ENCODE assay signal across 8 mouse cellular contexts in genomic region chr10:127694636-127695035, GRCm38 (mm10). TPM values are rescaled to one million over a fixed set of nuclear protein-coding genes. Genes with fewer than 3 reads are reported as not detected.
A peak's percentile ranks its signal among the peaks of the same experiment; 100 is the strongest.
DNase-seq lines count a peak whose midpoint lies in the region; ATAC-seq and TF ChIP-seq lines count a peak whose summit lies in the region.

No protein-coding gene starts in this region.

- no peak overlapping the region for H3K27ac ChIP-seq in kidney, postnatal 0 days
- no peak overlapping the region for H3K27ac ChIP-seq in kidney, embryonic 16.5 days (ENCODE audit: low read length)
- no peak overlapping the region for H3K27ac ChIP-seq in bone marrow, adult 2 months (ENCODE audit: control insufficient read depth, insufficient read depth, low read depth, low read length, poor library complexity)

- H3K4me1 ChIP-seq in kidney, postnatal 0 days (replicated peaks; ENCODE audit: insufficient read depth, low read length), result no peaks in the 10 kb centered on the region
- no peaks in the 10 kb centered on the region for H3K4me1 ChIP-seq in kidney, embryonic 16.5 days (ENCODE audit: insufficient read depth, low read length)
- H3K4me1 ChIP-seq in bone marrow, adult 2 months (ENCODE audit: control insufficient read depth, insufficient read depth, low read length), result no peaks in the 10 kb centered on the region

- no peak overlapping the region for H3K4me2 ChIP-seq in kidney, postnatal 0 days (ENCODE audit: low read length)
- no peak overlapping the region for H3K4me2 ChIP-seq in kidney, embryonic 16.5 days (replicated peaks; ENCODE audit: low read depth, low read length)

- H3K27me3 ChIP-seq in kidney, postnatal 0 days (ENCODE audit: insufficient read depth, low read length), result no peaks in the 10 kb centered on the region
- no peaks in the 10 kb centered on the region for H3K27me3 ChIP-seq in kidney, embryonic 16.5 days (ENCODE audit: insufficient read depth, low read length)

- no peak overlapping the region for H3K9ac ChIP-seq in kidney, postnatal 0 days (ENCODE audit: low read depth, low read length)
- H3K9ac ChIP-seq in kidney, embryonic 16.5 days (replicated peaks; ENCODE audit: low read length), result no peak overlapping the region

- ATAC-seq in kidney, postnatal 0 days (replicated peaks; ENCODE audit: low FRiP score, low read depth), result no peak
- no peak for ATAC-seq in kidney, embryonic 16.5 days (ENCODE audit: low FRiP score, low TSS enrichment)
- ATAC-seq in CD4-positive, CD25-positive, alpha-beta regulatory T cell, adult 4 months, result peak; percentile 29

- peak; percentile 82 for DNase-seq in kidney, postnatal 0 days (ENCODE audit: low spot score)
- peak; percentile 23 to 25 for DNase-seq in kidney, postnatal 36 days
- no peak for DNase-seq in layer of hippocampus, adult 8-10 months (ENCODE audit: low spot score in 2 of 2)
- no peak for DNase-seq in testis, postnatal 14 days (ENCODE audit: low spot score)
- DNase-seq in layer of hippocampus, postnatal 25 days (ENCODE audit: extremely low spot score in 1 of 2, low spot score in 1 of 2), result no peak

- no peak for TF ChIP-seq POLR2A in bone marrow, adult 2 months (IDR thresholded peaks at IDR 0.05; ENCODE audit: borderline replicate concordance, control insufficient read depth, low read depth, low read length)

- H3K36me3 ChIP-seq in kidney, postnatal 0 days (ENCODE audit: insufficient read depth, low read length), result peaks cover 27% of the 10 kb centered on the region
- H3K36me3 ChIP-seq in kidney, embryonic 16.5 days (ENCODE audit: insufficient read depth, low read length), result peaks cover 31% of the 10 kb centered on the region

- peak; percentile 86 for TF ChIP-seq CTCF in kidney, postnatal 0 days (IDR thresholded peaks at IDR 0.05; ENCODE audit: low read depth)
- TF ChIP-seq CTCF in bone marrow, adult 2 months (IDR thresholded peaks at IDR 0.05; ENCODE audit: control insufficient read depth, insufficient read depth, low read length), result peak; percentile 29; the same call in 1 of the 2 replicates

- H3K4me3 ChIP-seq in kidney, postnatal 0 days (replicated peaks; ENCODE audit: low read depth, low read length), result no peak overlapping the region
- no peak overlapping the region for H3K4me3 ChIP-seq in kidney, embryonic 16.5 days (ENCODE audit: low read length)
- H3K4me3 ChIP-seq in bone marrow, adult 2 months (replicated peaks; ENCODE audit: control insufficient read depth, low read depth, low read length), result no peak overlapping the region

- H3K9me3 ChIP-seq in kidney, postnatal 0 days (replicated peaks; ENCODE audit: low read length), result no peaks in the 10 kb centered on the region
- no peaks in the 10 kb centered on the region for H3K9me3 ChIP-seq in kidney, embryonic 16.5 days (ENCODE audit: low read length)

- 48% methylated on average over 2 of the region's 2 CpGs for WGBS in kidney, postnatal 0 days
- 45% methylated on average over 2 of the region's 2 CpGs for WGBS in kidney, embryonic 16.5 days
- WGBS in bone marrow, adult 2 months, result 65% methylated on average over 2 of the region's 2 CpGs

RNA-seq across cellular contexts. Expression of gene Myo1a, which starts 10.3 kb away (rescaled TPM):
- 0.07 and 0.18 TPM in 2 replicates for polyA plus RNA-seq in kidney, postnatal 0 days (2015; fragmentation: Nextera tagmentation; extraction: Ambion mirVana)
- 0.31 and 0.50 TPM in 2 replicates for polyA plus RNA-seq in kidney, embryonic 16.5 days (2015; fragmentation: Nextera tagmentation; extraction: Ambion mirVana)
- not detected for polyA plus RNA-seq in CD4-positive, CD25-positive, alpha-beta regulatory T cell, adult 4 months (2017; shearing (Covaris generic))
- polyA plus RNA-seq in bone marrow, adult 2 months (2011; ENCODE audit: insufficient read depth, insufficient read length, low replicate concordance, missing spikeins), result 1.4 and 1.7 TPM in 2 replicates
- total RNA-seq in layer of hippocampus, adult 8-10 months (2022), result 1 to 10 TPM in 2 of 4 experiments, under 1 TPM in 2; 0.56 to 1.7 (median 0.86) TPM
- 1 to 10 TPM in 1 of 2 experiments, under 1 TPM in 1; 0.66 to 1.0 TPM for total RNA-seq in layer of hippocampus, postnatal 25 days (2021)

RNA-seq across cellular contexts. Expression of gene Nab2, which starts 26.3 kb away (rescaled TPM):
- polyA plus RNA-seq in kidney, postnatal 0 days (2015; fragmentation: Nextera tagmentation; extraction: Ambion mirVana), result 21.5 and 24.3 TPM in 2 replicates
- 28.8 and 32.1 TPM in 2 replicates for polyA plus RNA-seq in kidney, embryonic 16.5 days (2015; fragmentation: Nextera tagmentation; extraction: Ambion mirVana)
- 10 to 100 TPM in 1 of 2 experiments, 1 to 10 TPM in 1; 8.9 to 10.8 TPM for polyA plus RNA-seq in CD4-positive, CD25-positive, alpha-beta regulatory T cell, adult 4 months (2017; shearing (Covaris generic))
- 3.3 and 4.0 TPM in 2 replicates for polyA plus RNA-seq in bone marrow, adult 2 months (2011; ENCODE audit: insufficient read depth, insufficient read length, low replicate concordance, missing spikeins)
- 10 to 100 TPM; 45.3 to 51.6 (median 49.0) TPM for total RNA-seq in layer of hippocampus, adult 8-10 months (2022)
- total RNA-seq in layer of hippocampus, postnatal 25 days (2021), result 10 to 100 TPM; 43.0 to 46.0 TPM

RNA-seq across cellular contexts. Expression of gene Nemp1, which starts 27.9 kb away (rescaled TPM):
- polyA plus RNA-seq in kidney, postnatal 0 days (2015; fragmentation: Nextera tagmentation; extraction: Ambion mirVana), result 6.6 and 6.9 TPM in 2 replicates
- 10.6 and 10.7 TPM in 2 replicates for polyA plus RNA-seq in kidney, embryonic 16.5 days (2015; fragmentation: Nextera tagmentation; extraction: Ambion mirVana)
- 1 to 10 TPM; 2.5 to 4.0 TPM for polyA plus RNA-seq in CD4-positive, CD25-positive, alpha-beta regulatory T cell, adult 4 months (2017; shearing (Covaris generic))
- polyA plus RNA-seq in bone marrow, adult 2 months (2011; ENCODE audit: insufficient read depth, insufficient read length, low replicate concordance, missing spikeins), result 6.7 and 7.3 TPM in 2 replicates
- total RNA-seq in layer of hippocampus, adult 8-10 months (2022), result 1 to 10 TPM; 5.8 to 8.1 (median 7.6) TPM
- total RNA-seq in layer of hippocampus, postnatal 25 days (2021), result 1 to 10 TPM; 5.8 TPM

RNA-seq across cellular contexts. Expression of gene Tac2, which starts 29.6 kb away (rescaled TPM):
- polyA plus RNA-seq in kidney, postnatal 0 days (2015; fragmentation: Nextera tagmentation; extraction: Ambion mirVana), result 2.5 and 2.6 TPM in 2 replicates
- polyA plus RNA-seq in kidney, embryonic 16.5 days (2015; fragmentation: Nextera tagmentation; extraction: Ambion mirVana), result 1.7 and 2.0 TPM in 2 replicates
- not detected for polyA plus RNA-seq in CD4-positive, CD25-positive, alpha-beta regulatory T cell, adult 4 months (2017; shearing (Covaris generic))
- polyA plus RNA-seq in bone marrow, adult 2 months (2011; ENCODE audit: insufficient read depth, insufficient read length, low replicate concordance, missing spikeins), result 8.4 and 13.8 TPM in 2 replicates
- total RNA-seq in layer of hippocampus, adult 8-10 months (2022), result 1 to 10 TPM; 3.4 to 7.7 (median 4.1) TPM
- total RNA-seq in layer of hippocampus, postnatal 25 days (2021), result 1 to 10 TPM; 4.2 to 5.0 TPM

RNA-seq across cellular contexts. Expression of gene Zbtb39, which starts 44.7 kb away (rescaled TPM):
- polyA plus RNA-seq in kidney, postnatal 0 days (2015; fragmentation: Nextera tagmentation; extraction: Ambion mirVana), result 2.8 and 3.0 TPM in 2 replicates
- 4.0 and 4.1 TPM in 2 replicates for polyA plus RNA-seq in kidney, embryonic 16.5 days (2015; fragmentation: Nextera tagmentation; extraction: Ambion mirVana)
- under 1 TPM; 0.57 to 0.81 TPM for polyA plus RNA-seq in CD4-positive, CD25-positive, alpha-beta regulatory T cell, adult 4 months (2017; shearing (Covaris generic))
- 1.1 and 3.9 TPM in 2 replicates for polyA plus RNA-seq in bone marrow, adult 2 months (2011; ENCODE audit: insufficient read depth, insufficient read length, low replicate concordance, missing spikeins)
- 10 to 100 TPM; 11.0 to 12.3 (median 11.3) TPM for total RNA-seq in layer of hippocampus, adult 8-10 months (2022)
- total RNA-seq in layer of hippocampus, postnatal 25 days (2021), result 10 to 100 TPM in 1 of 2 experiments, 1 to 10 TPM in 1; 9.9 to 10.1 TPM

Comparison
In these comparisons a context has a peak if more than half of its experiments do, and no peak if none do; other contexts are left out.
1. DNase-seq: peak in kidney, postnatal 0 days (single experiment) and kidney, postnatal 36 days (2 of 2); none in layer of hippocampus, adult 8-10 months (0 of 2), testis, postnatal 14 days (single experiment) and layer of hippocampus, postnatal 25 days (0 of 2).